Mouse (Mus musculus) erythroblast, embryonic 14.5 days (primary cell): ENCODE results near the gene Tmem132d.

Source experiments
- GATA1 ChIP-seq: IDR thresholded peaks from 2 replicates; pipeline ENCODE4 v1.6.1; 2012; ENCODE audit warnings: low read length, inconsistent platforms, mixed read lengths
- TAL1 ChIP-seq: IDR thresholded peaks from 3 replicates; pipeline ENCODE4 v1.6.1; 2012; ENCODE audit warnings: low read length, inconsistent platforms, mixed read lengths

DNA sequence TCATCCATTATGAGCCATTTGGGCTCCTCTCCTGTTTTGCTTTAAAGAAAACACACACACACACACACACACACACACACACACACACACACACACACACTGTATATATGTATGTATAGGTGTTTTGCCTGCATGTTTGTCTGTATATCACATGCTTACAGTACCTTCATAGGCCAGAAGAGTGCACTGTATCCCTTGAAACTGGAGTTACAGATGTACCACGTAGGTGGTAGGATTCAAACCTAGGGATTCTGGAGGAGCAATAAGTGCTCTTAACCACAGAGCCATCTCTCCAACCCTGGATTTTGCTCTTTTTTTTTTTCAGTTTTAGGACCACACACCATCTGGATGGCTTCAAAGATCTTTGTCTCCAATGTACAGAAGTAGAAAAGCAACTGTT is 610.9 kb downstream of the Tmem132d start:
- TF ChIP-seq TAL1 (no peak), GATA1 (no peak)
